Mouse (Mus musculus): ENCODE results near the gene Mvb12a. TPM values are rescaled to one million over a fixed set of nuclear protein-coding genes. Genes with fewer than 3 reads are reported as not detected.

The Mvb12a gene
- total RNA-seq, 2 experiments from 2014 or later = 64.6 to 72.0 TPM

- DNase-seq (ENCODE audit: low spot score in 2 of 2) = no peak
Observed at GRCm38 (mm10) chr8:71591017-71591416, 48.3 kb downstream of the Mvb12a start.

- peak; percentile 95 to 97 for DNase-seq (ENCODE audit: low spot score in 2 of 2)
Observed at GRCm38 (mm10) chr8:71591471-71592373, 49.0 kb downstream of the Mvb12a start, which contains the start of gene Pgls. Pgls (plus strand) TSS chr8:71592176.

GRCm38 (mm10) chr8:71592374-71593170, 49.9 kb downstream of the Mvb12a start:
- peak; percentile 77 to 78 for DNase-seq (ENCODE audit: low spot score in 2 of 2)

GRCm38 (mm10) chr8:71593556-71594323, 51.0 kb downstream of the Mvb12a start:
- no peak for DNase-seq (ENCODE audit: low spot score in 2 of 2)

GRCm38 (mm10) chr8:71594324-71594722, 51.6 kb downstream of the Mvb12a start:
- no peak for DNase-seq (ENCODE audit: low spot score in 2 of 2)

- peak; percentile 93 for DNase-seq (ENCODE audit: low spot score in 2 of 2)
Observed at GRCm38 (mm10) chr8:71595862-71596261, 53.1 kb downstream of the Mvb12a start.

GRCm38 (mm10) chr8:71596384-71596783, 53.7 kb downstream of the Mvb12a start:
- no peak for DNase-seq (ENCODE audit: low spot score in 2 of 2)

GRCm38 (mm10) chr8:71596798-71597197, 54.1 kb downstream of the Mvb12a start:
- no peak for DNase-seq (ENCODE audit: low spot score in 2 of 2)

GRCm38 (mm10) chr8:71597451-71597850, 54.7 kb downstream of the Mvb12a start, which contains the start of gene Fam129c:
Fam129c (plus strand) TSS chr8:71597648.
- no peak for DNase-seq (ENCODE audit: low spot score in 2 of 2)

Other genes starting within 250 kb of the Mvb12a start
- 100 to 1,000 TPM; 203 to 204 TPM for gene Use1, start 176.1 kb upstream of the Mvb12a start, total RNA-seq (2021)
- gene Ocel1, start 171.6 kb upstream of the Mvb12a start, total RNA-seq (2021) = 10 to 100 TPM; 14.4 to 18.6 TPM
- gene Nr2f6, start 161.0 kb upstream of the Mvb12a start, total RNA-seq (2021) = 10 to 100 TPM; 63.9 to 76.0 TPM
- gene Ushbp1, start 147.1 kb upstream of the Mvb12a start, total RNA-seq (2021) = 10 to 100 TPM; 14.0 to 16.5 TPM
- 100 to 1,000 TPM in 1 of 2 experiments, 10 to 100 TPM in 1; 97.9 to 107 TPM for gene Babam1, start 146.1 kb upstream of the Mvb12a start, total RNA-seq (2021)
- gene Ankle1, start 136.9 kb upstream of the Mvb12a start, total RNA-seq (2021) = under 1 TPM; 0.33 to 0.48 TPM
- gene Abhd8, start 79.3 kb upstream of the Mvb12a start, total RNA-seq (2021) = 10 to 100 TPM; 43.5 to 72.2 TPM
- gene Mrpl34, start 78.0 kb upstream of the Mvb12a start, total RNA-seq (2021) = 100 to 1,000 TPM; 103 to 130 TPM
- 10 to 100 TPM; 63.8 to 67.8 TPM for gene Dda1, start 73.7 kb upstream of the Mvb12a start, total RNA-seq (2021)
- gene Ano8, start 57.0 kb upstream of the Mvb12a start, total RNA-seq (2021) = 10 to 100 TPM; 13.6 to 13.9 TPM
- 10 to 100 TPM; 19.0 to 22.8 TPM for gene Gtpbp3, start 54.8 kb upstream of the Mvb12a start, total RNA-seq (2021)
- 100 to 1,000 TPM; 139 to 206 TPM for gene Plvap, start 31.2 kb upstream of the Mvb12a start, total RNA-seq (2021)
- not detected for gene Ccdc194, start 17.2 kb upstream of the Mvb12a start, total RNA-seq (2021)
- gene Bst2, start 5.5 kb upstream of the Mvb12a start, total RNA-seq (2021) = 10 to 100 TPM; 64.5 to 77.9 TPM
- 1 to 10 TPM; 3.6 to 7.4 TPM for gene Tmem221, start 15.9 kb downstream of the Mvb12a start, total RNA-seq (2021)
- gene Nxnl1, start 23.7 kb downstream of the Mvb12a start, total RNA-seq (2021) = 1 to 10 TPM in 1 of 2 experiments, under 1 TPM in 1; 0.64 to 1.0 TPM
- 100 to 1,000 TPM; 141 to 234 TPM for gene Slc27a1, start 26.0 kb downstream of the Mvb12a start, total RNA-seq (2021)
- 100 to 1,000 TPM; 122 to 137 TPM for gene Pgls, start 49.3 kb downstream of the Mvb12a start, total RNA-seq (2021)
- gene Fam129c, start 54.7 kb downstream of the Mvb12a start, total RNA-seq (2021) = 1 to 10 TPM; 2.9 to 3.5 TPM
- gene Colgalt1, start 68.1 kb downstream of the Mvb12a start, total RNA-seq (2021) = 10 to 100 TPM; 48.4 to 61.1 TPM
- 1 to 10 TPM; 5.9 to 7.9 TPM for gene Unc13a, start 128.8 kb downstream of the Mvb12a start, total RNA-seq (2021)
- gene Jak3, start 133.4 kb downstream of the Mvb12a start, total RNA-seq (2021) = 10 to 100 TPM; 11.6 to 17.3 TPM
- gene Insl3, start 146.3 kb downstream of the Mvb12a start, total RNA-seq (2021) = 1 to 10 TPM; 4.3 to 5.6 TPM
- gene B3gnt3, start 158.9 kb downstream of the Mvb12a start, total RNA-seq (2021) = 1 to 10 TPM; 3.5 to 4.3 TPM
- gene Fcho1, start 182.8 kb downstream of the Mvb12a start, total RNA-seq (2021) = 1 to 10 TPM; 1.9 to 2.3 TPM

All from adrenal gland, adult 18-20 months (tissue).